Mouse (Mus musculus) neural tube, embryonic 11.5 days (tissue): ENCODE data around the gene Zfp704. TPM values are rescaled to one million over a fixed set of nuclear protein-coding genes. Genes with fewer than 3 reads are reported as not detected.

ENCODE experiments used
- ATAC-seq: fragments of 200-750 bp; cut with Nextera tagmentation; 2 replicates; pipeline ENCODE4 v1.8.0; 2017; ENCODE audit warnings: moderate number of reproducible peaks, mild to moderate bottlenecking, moderate TSS enrichment, moderate library complexity; ENCODE audit not compliant: insufficient read depth, low FRiP score, low TSS enrichment
- DNase-seq: peaks from one replicate; pipeline ENCODE4 v3.0.0-alpha.2; 2015; ENCODE audit warnings: low spot score
- H3K27ac ChIP-seq: fragments of 300-500 bp; sonication (generic); 2 replicates; pipeline ENCODE4 v1.5.1; 2014; ENCODE audit warnings: low read depth, mild to moderate bottlenecking, low read length
- H3K27me3 ChIP-seq: fragments of 300-500 bp; sonication (generic); 2 replicates; pipeline ENCODE4 v1.6.1; 2014; ENCODE audit warnings: mild to moderate bottlenecking, low read length, mixed read lengths; ENCODE audit not compliant: control insufficient read depth, insufficient read depth
- H3K36me3 ChIP-seq: fragments of 300-500 bp; sonication (generic); 2 replicates; pipeline ENCODE4 v1.6.1; 2014; ENCODE audit warnings: mild to moderate bottlenecking, low read length, moderate library complexity, mixed read lengths; ENCODE audit not compliant: control insufficient read depth, insufficient read depth
- H3K4me1 ChIP-seq: fragments of 300-500 bp; sonication (generic); 2 replicates; pipeline ENCODE4 v1.6.1; 2014; ENCODE audit warnings: low read length, mixed read lengths; ENCODE audit not compliant: control insufficient read depth, insufficient read depth
- H3K4me2 ChIP-seq: fragments of 300-500 bp; sonication (generic); 2 replicates; pipeline ENCODE4 v1.6.1; 2014; ENCODE audit warnings: low read depth, mild to moderate bottlenecking, moderate library complexity
- H3K4me3 ChIP-seq: fragments of 300-500 bp; sonication (generic); 2 replicates; pipeline ENCODE4 v1.5.1; 2014; ENCODE audit warnings: low read depth, low read length
- H3K9ac ChIP-seq: fragments of 300-500 bp; sonication (generic); 2 replicates; pipeline ENCODE4 v1.6.1; 2014; ENCODE audit warnings: mild to moderate bottlenecking, low read length
- H3K9me3 ChIP-seq: fragments of 300-500 bp; sonication (generic); 2 replicates; pipeline ENCODE4 v1.6.1; 2016; ENCODE audit warnings: low read length; ENCODE audit not compliant: control insufficient read depth
- WGBS: fragments of 180-500 bp; shearing (Covaris S2); extraction: QIAGEN DNeasy Blood & Tissue Kit; methylation state at CpG from one replicate; pipeline ENCODE4 v1.1.7; 2014; 5-methylcytosine and 5-hydroxymethylcytosine counted together
- polyA plus RNA-seq: library from polyadenylated mRNA; unstranded; fragments of >200 nt; fragmentation: Nextera tagmentation; extraction: Ambion mirVana; gene quantifications from 2 replicates; pipeline ENCODE4 v1.2.1, GENCODE M21; 2014

Gene Zfp704
- polyA plus RNA-seq, 1 experiment from 2014 or later = 6.3 TPM

DNA sequence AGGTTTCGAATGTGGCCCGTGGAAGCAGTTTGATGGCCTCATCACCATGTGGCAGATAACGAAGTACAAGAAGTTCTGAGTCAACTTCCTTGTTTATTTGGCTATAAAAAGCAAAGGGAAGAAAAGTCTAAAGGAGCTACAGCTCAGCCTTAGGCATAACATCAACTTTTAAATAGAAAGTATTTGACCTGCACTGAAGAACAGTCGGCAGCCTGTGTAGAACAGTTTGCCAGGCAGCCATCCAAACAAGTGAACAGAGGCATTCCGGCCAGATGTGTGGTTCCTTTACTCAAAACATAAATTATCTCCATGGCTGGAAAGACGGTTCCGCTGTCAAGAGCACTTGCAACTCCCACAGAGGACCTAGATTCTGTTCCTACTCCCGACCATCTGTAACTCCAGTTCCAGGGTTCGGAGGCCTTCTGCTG is 202.8 kb downstream of the Zfp704 start:
- no peaks in the 10 kb centered on the region for H3K9me3 ChIP-seq
- no peak overlapping the region for H3K4me2 ChIP-seq
- no peaks in the 10 kb centered on the region for H3K4me1 ChIP-seq
- no peak for DNase-seq
- no peak overlapping the region for H3K9ac ChIP-seq
- H3K27me3 ChIP-seq = no peaks in the 10 kb centered on the region
- no peak overlapping the region for H3K27ac ChIP-seq
- no peak overlapping the region for H3K4me3 ChIP-seq
- 69% methylated on average over 9 of the region's 9 CpGs for WGBS
- H3K36me3 ChIP-seq = no peaks in the 10 kb centered on the region
- ATAC-seq = no peak

GRCm38 (mm10) chr3:9405341-9405740 is 204.5 kb downstream of the Zfp704 start:
- no peaks in the 10 kb centered on the region for H3K9me3 ChIP-seq
- no peaks in the 10 kb centered on the region for H3K36me3 ChIP-seq
- H3K4me2 ChIP-seq = no peak overlapping the region
- ATAC-seq (no peak), DNase-seq (no peak)
- no peak overlapping the region for H3K4me3 ChIP-seq
- no peaks in the 10 kb centered on the region for H3K4me1 ChIP-seq
- 89% methylated on average over 9 of the region's 9 CpGs for WGBS
- no peaks in the 10 kb centered on the region for H3K27me3 ChIP-seq
- H3K9ac ChIP-seq = no peak overlapping the region
- no peak overlapping the region for H3K27ac ChIP-seq

DNA sequence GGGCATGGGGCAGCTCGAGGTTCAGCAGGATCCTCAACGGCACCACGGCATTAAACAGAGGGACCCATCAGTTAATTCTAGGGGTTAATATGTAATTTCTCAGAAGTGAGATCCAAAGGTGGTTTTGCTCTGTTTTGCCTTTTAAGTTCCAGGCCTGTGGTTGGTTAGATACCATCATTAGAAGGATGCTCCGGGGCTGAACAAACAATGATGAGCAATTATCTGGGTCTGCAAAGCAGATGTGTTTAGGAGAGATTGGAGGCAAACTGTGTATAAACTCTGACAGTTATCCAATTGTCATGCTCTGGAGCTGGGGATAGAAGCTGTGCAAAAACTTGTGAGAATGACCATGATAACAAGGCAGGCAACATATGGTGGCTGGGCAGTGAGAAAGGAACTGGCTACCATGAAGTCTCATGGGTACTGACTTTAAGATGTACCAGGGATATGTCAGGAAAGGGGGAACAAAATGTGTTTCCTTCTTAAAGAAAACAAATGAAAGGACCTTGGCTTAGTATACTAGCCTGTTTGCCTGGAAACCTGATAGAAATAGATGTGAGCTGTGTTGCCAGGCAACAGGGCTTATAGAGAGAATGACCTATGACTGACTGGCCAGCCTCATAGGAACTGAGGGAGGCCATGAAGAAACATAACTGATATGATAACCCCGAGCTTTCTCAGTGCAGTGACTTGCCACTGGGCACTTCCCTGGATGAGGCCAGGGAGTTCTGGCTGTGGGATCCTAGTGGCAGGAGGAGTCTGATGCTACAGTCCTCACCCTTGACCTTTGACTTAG is 206.4 kb downstream of the Zfp704 start:
- no peak overlapping the region for H3K27ac ChIP-seq

GRCm38 (mm10) chr3:9402836-9403235 is 207.0 kb downstream of the Zfp704 start:
- H3K4me2 ChIP-seq = no peak overlapping the region
- H3K4me1 ChIP-seq = no peaks in the 10 kb centered on the region
- H3K27ac ChIP-seq = no peak overlapping the region
- 47% methylated on average over 5 of the region's 5 CpGs for WGBS
- ATAC-seq (no peak), DNase-seq (no peak)
- no peak overlapping the region for H3K9ac ChIP-seq
- H3K27me3 ChIP-seq = no peaks in the 10 kb centered on the region
- no peaks in the 10 kb centered on the region for H3K9me3 ChIP-seq
- H3K36me3 ChIP-seq = no peaks in the 10 kb centered on the region
- no peak overlapping the region for H3K4me3 ChIP-seq

More for the DNA sequence above, 206.4 kb downstream of the Zfp704 start:
- Histone ChIP-seq H3K4me2 (no peak overlapping the region), H3K27me3 (no peaks in the 10 kb centered on the region), H3K9ac (no peak overlapping the region), H3K36me3 (no peaks in the 10 kb centered on the region), H3K4me3 (no peak overlapping the region), H3K4me1 (no peaks in the 10 kb centered on the region), H3K9me3 (no peaks in the 10 kb centered on the region)
- WGBS = 76% methylated on average over 5 of the region's 5 CpGs
- DNase-seq (no peak), ATAC-seq (no peak)

GRCm38 (mm10) chr3:9402345-9402744 is 207.5 kb downstream of the Zfp704 start:
- DNase-seq = no peak
- Histone ChIP-seq H3K4me2 (no peak overlapping the region), H3K4me3 (no peak overlapping the region), H3K4me1 (no peaks in the 10 kb centered on the region), H3K36me3 (no peaks in the 10 kb centered on the region), H3K9me3 (no peaks in the 10 kb centered on the region), H3K27ac (no peak overlapping the region), H3K9ac (no peak overlapping the region), H3K27me3 (no peaks in the 10 kb centered on the region)
- no peak for ATAC-seq
- WGBS = 80% methylated on average over 5 of the region's 5 CpGs

DNA sequence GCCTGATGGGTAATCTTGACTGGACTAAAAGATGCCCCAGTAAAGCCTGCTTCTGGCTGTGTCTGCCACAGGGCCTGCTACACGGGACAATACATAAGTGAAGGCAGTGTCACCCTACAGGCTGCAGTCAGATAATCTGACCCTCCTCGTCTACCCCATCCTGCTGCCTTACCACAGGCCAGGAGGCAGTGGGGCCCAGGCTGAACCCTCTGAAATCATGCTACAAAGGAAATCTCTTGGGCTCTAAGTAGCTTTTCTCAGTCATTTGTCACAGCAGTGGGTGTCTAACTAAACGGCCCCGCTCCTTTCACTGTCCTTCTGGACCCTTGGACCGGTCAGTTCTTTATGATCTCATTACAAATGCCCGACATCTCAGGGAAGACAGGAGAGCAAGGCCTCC is 208.2 kb downstream of the Zfp704 start:
- no peak overlapping the region for H3K9ac ChIP-seq
- no peaks in the 10 kb centered on the region for H3K27me3 ChIP-seq
- no peak overlapping the region for H3K27ac ChIP-seq
- 55% methylated on average over 6 of the region's 6 CpGs for WGBS
- H3K4me1 ChIP-seq = no peaks in the 10 kb centered on the region
- H3K4me3 ChIP-seq = no peak overlapping the region
- H3K36me3 ChIP-seq = no peaks in the 10 kb centered on the region
- H3K9me3 ChIP-seq = no peaks in the 10 kb centered on the region
- no peak for DNase-seq
- no peak for ATAC-seq
- no peak overlapping the region for H3K4me2 ChIP-seq

DNA sequence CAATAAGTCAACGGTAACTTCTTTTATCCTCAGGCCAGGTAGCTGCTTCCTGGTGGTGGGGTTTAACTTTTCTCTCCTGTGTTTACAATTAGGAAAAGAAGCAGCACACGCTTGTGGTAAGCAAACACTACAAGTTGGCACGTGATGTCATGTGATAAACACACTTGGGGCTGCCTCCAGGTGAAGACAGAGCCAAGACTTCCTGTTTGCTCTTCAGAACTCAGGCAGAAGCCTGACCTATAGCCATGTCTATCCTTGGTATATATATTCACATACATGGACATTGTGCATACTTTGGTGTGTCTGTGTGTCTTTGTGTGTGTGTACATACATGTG is 209.0 kb downstream of the Zfp704 start:
- 85% methylated on average over 3 of the region's 3 CpGs for WGBS
- Histone ChIP-seq H3K27me3 (no peaks in the 10 kb centered on the region), H3K4me3 (no peak overlapping the region), H3K4me1 (no peaks in the 10 kb centered on the region), H3K4me2 (no peak overlapping the region), H3K27ac (no peak overlapping the region), H3K36me3 (no peaks in the 10 kb centered on the region), H3K9ac (no peak overlapping the region), H3K9me3 (no peaks in the 10 kb centered on the region)
- ATAC-seq (no peak), DNase-seq (no peak)

GRCm38 (mm10) chr3:9400201-9400885 is 209.5 kb downstream of the Zfp704 start:
- whole genome bisulfite sequencing = 77% methylated on average over 3 of the region's 3 CpGs
- no peak for DNase-seq
- Histone ChIP-seq H3K27me3 (no peaks in the 10 kb centered on the region), H3K4me1 (no peaks in the 10 kb centered on the region), H3K4me3 (no peak overlapping the region), H3K9me3 (no peaks in the 10 kb centered on the region), H3K36me3 (no peaks in the 10 kb centered on the region), H3K27ac (no peak overlapping the region), H3K4me2 (no peak overlapping the region), H3K9ac (no peak overlapping the region)
- no peak for ATAC-seq

GRCm38 (mm10) chr3:9398271-9398670 is 211.6 kb downstream of the Zfp704 start:
- Histone ChIP-seq H3K36me3 (no peaks in the 10 kb centered on the region), H3K4me1 (no peaks in the 10 kb centered on the region), H3K4me3 (no peak overlapping the region), H3K27me3 (no peaks in the 10 kb centered on the region), H3K9ac (no peak overlapping the region), H3K27ac (no peak overlapping the region), H3K4me2 (no peak overlapping the region), H3K9me3 (no peaks in the 10 kb centered on the region)
- DNase-seq (no peak), ATAC-seq (no peak)
- WGBS = 66% methylated on average over 5 of the region's 5 CpGs
